Mouse (Mus musculus): ENCODE measurements around the gene Rpl36.
"Not testable (repeated sequence)": the region's sequence is repeated elsewhere in the genome, so short reads cannot be mapped to it uniquely, and the experiment has no call there.

Gene Rpl36

DNA sequence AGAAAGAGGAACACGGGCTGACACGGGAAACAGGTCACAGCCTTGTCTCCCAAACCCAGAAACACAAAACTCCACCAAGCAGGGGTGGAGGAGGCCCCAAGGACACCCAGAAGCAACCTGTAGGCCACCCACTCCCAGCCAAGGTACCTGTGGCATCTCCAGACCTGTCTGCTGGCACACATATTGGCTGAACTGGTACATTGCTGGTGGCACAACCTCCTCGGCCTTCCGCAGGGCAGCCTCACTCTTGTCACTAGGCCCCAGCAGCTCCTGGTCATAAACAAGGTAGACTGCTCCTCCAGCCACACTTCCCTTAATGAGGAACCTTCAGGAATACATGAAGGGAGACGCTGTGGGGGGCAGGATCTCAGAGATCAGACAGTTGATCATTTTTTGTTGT is 4.5 kb upstream of the Rpl36 start:
- in situ Hi-C loops (cut with MboI, MseI) = no loop called here

DNA sequence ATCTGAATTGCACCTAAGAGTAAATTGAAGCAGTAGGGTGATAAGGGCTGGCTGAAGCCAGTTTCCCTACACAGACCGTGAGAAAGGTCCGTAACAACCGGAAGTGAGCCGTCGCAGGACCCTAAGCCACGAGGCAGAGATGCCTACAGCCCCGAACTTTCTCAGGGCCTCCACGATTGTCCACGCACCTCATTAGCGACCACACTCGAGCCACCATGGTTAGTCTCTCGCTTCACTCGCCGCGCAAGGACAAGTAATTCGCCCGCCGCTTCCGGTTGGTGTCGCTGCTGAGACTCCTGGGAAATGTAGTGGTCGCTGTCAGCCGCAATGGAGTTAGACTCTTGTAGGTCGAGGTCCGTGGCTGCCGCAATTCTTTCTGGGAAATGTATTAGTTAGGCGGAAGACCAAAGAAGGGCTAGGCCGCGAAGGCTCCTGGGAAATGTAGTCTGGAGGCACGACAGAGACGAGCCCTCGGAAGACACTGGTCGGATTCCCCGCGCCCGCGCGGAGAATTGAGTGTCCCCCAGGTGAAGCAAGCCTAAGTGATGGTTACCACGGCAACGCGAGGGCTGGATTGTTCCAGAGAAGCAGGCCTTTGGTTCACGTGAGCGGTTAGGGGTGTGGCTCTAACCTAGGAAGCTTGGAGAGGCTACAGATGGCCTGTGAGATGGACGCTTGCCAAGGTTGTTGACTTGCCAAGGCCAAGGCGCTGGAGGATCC is 3.6 kb upstream of the Rpl36 start, which contains the start of gene 2410015M20Rik:
Gene 2410015M20Rik, minus strand, starts transcription at position 320 of the 720 bp plus-strand sequence.
- in situ Hi-C loops (cut with MboI, MseI) = no loop called here

DNA sequence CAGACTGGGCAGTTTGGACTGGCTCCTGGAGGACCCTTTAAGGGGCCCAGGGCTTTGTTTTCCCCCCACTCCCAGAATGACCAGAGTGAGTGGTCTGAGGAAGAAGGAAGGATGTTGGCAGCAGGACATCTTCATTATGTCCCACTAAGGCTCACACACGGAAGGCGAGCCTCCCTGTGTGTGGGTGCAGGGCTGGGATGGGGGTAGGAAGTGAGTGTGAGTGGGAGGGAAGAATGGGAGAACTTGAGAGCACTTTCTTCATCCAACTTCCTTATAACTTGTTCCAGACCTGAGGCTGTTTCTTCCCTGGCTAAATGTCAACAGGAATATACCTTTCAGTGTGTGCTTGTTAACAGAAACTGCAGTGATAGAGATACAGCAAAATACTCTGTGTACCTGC is 1.9 kb upstream of the Rpl36 start:
- in situ Hi-C loops (cut with MboI, MseI) = no loop called here

DNA sequence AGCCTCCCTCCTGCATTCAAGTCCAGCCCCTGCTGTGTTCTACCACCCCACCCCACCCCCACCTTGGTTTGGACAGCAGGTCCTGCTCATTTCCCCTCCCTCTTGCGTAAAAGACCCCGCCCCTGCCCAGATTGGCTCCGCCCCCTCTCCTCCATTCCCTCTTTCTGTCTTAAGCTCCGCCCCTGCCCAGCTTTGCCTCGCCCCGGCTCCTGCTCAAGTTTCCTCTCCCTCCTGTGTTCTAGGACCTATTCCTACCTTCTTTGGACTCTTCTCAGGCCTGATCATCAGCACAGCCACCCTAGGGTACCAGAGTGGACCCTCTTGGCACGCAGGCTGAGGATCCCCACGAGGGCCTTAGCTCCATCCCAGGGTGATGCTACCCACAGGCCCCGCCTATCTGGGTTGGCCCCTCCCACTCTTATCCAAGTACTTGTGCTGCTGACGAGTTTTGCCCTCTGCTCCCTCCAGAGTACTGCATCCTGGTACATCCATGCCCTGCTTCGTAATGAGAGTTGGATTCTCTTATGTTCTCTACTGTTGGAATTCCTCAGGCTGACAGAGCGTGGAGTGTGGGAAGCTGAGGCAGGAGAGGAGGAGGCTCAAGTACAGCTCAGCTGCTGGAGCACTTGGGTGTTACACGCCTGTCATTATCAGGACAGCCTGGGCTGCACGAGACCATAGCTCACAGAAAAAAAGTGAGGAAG is 1.2 kb upstream of the Rpl36 start:
- in situ Hi-C loops (cut with MboI, MseI) = no loop called here

DNA sequence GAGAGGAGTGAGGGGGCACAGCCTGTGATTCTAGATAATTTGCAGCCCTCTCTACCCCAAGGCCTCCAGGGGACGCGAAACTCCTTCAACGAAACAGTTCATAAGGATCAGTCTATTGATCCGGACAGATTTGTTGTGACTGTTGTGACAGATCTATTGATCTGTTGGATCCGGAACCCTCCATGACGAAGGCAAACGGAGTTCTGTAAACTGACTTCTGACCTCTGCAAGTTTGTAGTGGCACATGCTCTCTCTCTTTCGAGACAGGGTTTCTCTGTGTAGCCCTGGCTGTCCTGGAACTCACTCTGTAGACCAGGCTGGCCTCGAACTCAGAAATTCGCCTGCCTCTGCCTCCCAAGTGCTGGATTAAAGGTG is 664 bp upstream of the Rpl36 start:
- in situ Hi-C loops (cut with MboI, MseI) = not testable (repeated sequence)

DNA sequence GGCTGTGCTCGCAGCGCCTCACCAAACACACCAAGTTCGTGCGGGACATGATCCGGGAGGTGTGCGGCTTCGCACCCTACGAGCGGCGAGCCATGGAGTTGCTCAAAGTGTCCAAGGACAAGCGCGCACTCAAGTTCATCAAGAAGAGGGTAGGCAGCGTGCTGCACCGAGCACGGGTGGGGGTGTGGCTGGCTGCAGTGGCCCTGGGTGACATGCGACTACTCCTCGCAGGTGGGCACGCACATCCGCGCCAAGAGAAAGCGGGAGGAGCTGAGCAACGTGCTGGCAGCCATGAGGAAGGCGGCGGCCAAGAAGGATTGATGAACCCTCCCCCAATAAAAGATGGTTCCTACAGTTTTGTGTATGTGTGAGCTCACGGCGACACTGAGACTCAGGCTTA is 677 bp downstream of the Rpl36 start:
- in situ Hi-C loops (cut with MboI, MseI) = not testable (repeated sequence)

DNA sequence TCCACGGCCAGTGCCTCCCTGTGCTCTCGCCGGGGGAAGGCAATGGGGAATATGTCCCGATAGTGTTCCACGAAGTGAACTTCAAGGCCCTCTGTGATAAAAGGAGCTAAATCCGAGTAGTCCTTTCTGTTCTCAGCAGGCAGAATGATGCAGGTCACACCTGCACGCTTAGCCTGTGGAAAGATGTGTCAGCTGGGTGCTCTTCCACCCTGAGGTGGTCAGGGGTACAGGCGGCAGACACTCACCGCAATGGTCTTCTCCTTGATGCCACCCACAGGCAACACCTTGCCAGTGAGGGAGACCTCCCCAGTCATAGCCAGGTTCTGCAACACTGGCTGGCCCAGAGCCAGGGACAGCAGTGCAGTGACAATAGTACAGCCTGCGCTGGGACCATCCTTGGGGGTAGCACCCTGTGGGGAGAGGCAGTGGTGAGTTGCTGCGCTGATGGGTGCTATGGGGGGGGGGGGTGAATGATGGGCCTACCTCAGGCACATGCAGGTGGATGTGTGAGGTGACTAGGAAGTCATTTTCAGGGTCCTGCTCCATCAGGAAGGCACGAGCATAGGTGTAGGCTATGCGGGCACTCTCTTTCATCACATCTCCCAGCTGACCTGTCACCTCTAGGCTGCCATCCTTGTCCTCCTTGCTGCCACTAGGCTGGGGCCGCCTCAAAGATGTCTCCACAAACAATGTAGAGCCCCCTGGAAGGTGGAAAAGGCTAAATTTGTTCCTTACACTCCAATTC is 1.3 kb downstream of the Rpl36 start:
- in situ Hi-C loops (cut with MboI, MseI) = loop anchor here (5.0 kb wide), 1 partner anchor 53 kb away; no protein-coding TSS in a partner anchor

DNA sequence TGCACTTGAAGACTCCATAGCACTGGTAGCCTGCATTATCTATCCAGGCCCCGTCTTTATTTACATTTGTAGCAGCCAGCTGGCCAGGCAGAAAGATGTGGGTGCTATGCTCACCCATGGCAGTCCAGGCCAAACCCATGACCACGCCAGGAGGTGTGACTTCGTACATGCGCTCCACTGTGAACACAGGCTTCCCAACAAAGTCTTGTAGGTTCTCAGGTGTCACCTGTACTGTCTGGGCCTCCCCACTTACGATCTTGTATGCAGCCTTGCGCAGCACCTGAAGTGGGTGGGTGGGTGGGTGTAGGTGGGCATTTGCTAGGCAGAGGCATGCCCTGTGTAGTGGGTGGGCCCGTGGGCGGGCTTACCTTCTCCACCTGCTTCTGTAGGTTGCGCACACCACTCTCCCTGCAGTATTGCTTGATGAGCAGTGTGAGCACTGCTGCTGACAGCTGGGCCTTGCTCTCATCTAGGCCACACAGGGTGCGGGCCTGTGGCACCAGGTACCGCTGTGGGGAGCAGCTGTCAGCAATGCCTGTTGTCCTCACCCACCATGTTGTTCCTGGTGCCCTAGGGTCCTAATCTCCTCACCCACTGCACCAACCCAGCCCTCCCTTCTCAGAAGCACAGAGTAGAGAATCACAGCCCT is 2.0 kb downstream of the Rpl36 start:
- in situ Hi-C loops (cut with MboI, MseI) = loop anchor here (5.0 kb wide), 1 partner anchor 52 kb away; no protein-coding TSS in a partner anchor

DNA sequence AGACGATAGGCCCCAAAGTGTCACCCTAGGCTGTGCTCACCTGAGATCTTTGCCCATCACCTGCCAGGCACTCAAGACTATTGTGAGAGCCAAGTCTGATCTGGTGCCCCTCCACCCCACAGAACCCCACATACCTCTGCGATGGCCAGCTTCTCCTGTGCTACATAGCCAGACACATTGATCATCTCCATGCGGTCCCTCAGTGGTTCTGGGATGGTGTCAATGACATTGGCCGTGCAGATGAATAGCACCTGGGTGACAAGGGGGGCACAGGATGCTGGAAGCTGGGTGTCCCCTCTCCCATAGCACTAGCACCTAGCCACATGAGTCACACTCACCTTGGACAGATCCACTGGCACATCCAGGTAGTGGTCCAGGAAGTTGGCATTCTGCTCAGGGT is 2.6 kb downstream of the Rpl36 start:
- in situ Hi-C loops (cut with MboI, MseI) = loop anchor here (5.0 kb wide), 1 partner anchor 52 kb away; no protein-coding TSS in a partner anchor

DNA sequence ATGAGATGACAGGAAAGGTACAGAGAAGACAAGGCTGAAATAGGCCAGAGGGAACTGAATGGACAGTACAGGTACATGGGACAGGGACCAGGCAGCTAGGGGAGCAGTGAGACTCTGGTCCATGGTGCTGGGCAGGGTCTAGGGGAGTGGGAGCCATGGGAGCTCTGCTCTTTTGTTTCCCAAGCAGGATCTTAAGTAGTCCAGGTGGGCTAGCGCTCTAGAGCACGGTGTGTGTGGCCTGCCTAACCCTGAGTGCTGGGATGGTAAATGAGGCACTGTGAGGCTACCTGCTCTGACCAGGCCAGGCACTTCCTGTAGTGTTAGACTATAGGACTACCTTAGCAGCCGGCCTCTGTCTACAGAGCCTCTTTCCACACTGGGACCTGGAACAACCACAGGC is 3.5 kb downstream of the Rpl36 start:
- in situ Hi-C loops (cut with MboI, MseI) = loop anchor here (5.0 kb wide), 1 partner anchor 51 kb away; no protein-coding TSS in a partner anchor

DNA sequence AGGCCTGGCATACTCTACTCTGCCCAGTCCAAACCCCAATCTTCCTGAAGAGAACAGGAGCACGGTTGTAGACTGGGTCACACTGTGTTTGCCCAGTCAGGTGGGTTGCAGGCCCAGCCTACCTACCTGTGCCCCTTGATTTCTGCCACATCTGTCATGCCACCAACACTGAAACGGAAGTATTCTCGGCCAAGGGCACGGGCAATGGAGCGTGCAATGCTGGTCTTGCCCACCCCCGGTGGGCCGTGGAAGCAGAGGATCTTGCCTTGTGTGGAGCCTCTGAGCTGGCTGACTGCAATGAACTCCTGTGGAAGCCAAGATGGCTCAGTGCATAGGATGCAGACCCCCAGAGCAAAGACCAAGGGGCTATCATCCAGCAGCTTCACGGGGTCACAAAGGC is 4.4 kb downstream of the Rpl36 start:
- in situ Hi-C loops (cut with MboI, MseI) = loop anchor here (5.0 kb wide), 1 partner anchor 50 kb away; no protein-coding TSS in a partner anchor

DNA sequence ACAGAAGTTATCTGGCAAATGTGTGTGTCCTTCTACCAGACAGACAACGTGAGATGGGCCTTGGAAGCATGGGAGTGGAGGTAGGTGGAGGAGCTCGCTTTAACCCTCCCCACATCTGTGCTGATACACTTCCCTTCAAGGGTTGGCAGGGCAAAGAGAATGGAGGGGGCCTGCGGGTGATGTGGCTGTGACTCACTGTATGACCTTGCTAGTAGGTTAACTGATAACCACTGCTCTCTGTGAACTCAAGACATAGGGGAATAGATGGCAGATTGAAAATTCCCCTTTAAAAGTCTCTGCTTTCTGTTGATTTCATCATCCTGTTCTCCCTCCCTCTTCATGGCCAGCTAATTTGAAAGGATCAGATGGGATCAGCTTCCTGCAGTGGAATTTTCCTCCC is 12.3 kb downstream of the Rpl36 start:
- in situ Hi-C loops (cut with MboI, MseI) = no loop called here

DNA sequence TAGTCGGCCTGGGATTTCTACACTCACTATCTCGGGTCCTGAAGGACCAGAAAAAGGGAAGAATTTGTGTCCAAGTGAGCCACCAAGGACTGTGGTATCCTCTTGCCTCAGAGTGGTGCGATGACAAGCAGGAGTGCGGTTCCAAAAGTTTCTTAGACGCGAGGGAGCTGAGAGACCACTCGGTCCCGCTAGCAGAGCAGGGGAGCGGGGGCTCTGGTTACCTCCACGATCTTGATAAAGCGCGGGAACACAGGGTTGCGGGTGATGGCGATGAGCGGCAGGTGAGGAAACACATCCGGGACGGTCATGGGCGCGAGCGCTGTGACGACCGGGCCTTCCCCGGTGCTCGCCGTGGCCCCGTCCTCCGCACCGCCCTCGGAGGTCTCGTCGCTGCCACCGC is 13.0 kb downstream of the Rpl36 start:
- in situ Hi-C loops (cut with MboI, MseI) = no loop called here

DNA sequence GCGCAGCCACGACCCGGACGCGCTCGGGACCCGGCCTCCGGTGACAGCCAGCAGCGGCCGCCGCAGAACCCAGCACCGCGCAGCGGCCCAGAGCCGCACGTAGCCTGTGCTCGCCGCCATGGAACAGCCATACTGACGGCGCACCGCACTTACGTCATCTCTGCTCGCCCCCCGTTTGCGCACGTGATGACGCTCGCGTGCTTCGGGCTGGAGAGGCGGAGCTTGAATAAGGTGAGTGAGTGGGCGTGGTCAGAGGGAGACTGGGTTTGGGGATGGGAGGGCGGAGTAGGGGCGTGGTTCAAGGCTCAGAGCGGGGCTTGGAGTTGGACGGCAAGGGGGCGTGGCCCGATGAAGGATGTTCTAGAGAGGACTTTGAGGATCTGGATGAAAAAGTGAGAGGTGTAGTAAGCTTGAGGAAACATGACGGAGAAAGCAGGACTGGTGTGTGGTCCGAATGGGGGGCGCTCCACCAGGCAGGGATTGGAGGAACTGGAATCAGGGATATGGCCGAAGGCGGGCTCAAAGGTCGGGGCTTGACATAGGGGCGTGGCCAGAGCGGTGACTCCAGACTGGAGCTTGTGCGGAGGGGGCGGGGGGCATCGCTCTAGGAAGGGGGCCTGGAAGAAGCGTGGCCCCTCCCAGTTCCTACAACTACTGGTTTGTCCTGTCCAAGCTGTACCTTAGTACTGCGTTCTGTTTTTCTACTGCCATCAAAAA is 13.7 kb downstream of the Rpl36 start, which contains the start of gene Lonp1:
Gene Lonp1, minus strand, starts transcription at position 134 of the 717 bp plus-strand sequence.
- in situ Hi-C loops (cut with MboI, MseI) = no loop called here

DNA sequence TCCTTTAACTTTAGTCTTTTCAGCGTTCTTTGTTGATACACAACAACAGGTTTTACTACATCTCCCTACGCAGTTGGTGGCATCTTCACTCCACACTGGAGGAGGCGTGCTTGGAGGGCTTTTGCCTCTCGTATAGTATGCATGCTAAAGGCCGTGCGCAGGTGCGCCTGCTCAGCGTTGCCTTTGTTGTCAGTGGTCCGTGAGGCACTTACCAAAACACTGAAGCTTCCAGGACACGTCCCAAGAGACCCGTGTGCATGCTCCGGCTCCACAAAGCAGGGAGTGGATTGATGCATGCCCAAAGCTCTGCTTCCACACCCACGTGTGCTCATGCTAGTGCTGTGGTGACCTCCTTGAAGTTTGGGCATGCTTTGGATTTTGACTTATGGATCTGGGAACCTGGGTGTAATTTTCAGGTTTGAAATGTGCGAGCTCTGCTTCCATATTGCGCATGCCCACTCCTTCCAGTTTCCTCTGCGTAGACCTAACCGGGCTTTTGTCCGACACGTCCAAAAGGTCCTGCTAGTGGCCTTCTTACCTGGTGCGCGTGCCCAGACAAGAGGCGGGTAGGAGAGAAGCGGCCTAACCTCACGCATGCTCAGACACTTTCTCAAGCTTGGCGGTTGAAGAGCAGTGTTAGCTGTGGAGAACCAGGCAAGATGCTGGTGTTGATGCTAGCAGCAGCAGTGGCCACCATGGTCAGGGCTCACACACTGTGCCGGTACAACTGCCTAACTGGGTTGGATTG is 14.5 kb downstream of the Rpl36 start, which contains the start of gene Catsperd:
Gene Catsperd, plus strand, starts transcription at position 614 of the 748 bp plus-strand sequence.
- in situ Hi-C loops (cut with MboI, MseI) = no loop called here

DNA sequence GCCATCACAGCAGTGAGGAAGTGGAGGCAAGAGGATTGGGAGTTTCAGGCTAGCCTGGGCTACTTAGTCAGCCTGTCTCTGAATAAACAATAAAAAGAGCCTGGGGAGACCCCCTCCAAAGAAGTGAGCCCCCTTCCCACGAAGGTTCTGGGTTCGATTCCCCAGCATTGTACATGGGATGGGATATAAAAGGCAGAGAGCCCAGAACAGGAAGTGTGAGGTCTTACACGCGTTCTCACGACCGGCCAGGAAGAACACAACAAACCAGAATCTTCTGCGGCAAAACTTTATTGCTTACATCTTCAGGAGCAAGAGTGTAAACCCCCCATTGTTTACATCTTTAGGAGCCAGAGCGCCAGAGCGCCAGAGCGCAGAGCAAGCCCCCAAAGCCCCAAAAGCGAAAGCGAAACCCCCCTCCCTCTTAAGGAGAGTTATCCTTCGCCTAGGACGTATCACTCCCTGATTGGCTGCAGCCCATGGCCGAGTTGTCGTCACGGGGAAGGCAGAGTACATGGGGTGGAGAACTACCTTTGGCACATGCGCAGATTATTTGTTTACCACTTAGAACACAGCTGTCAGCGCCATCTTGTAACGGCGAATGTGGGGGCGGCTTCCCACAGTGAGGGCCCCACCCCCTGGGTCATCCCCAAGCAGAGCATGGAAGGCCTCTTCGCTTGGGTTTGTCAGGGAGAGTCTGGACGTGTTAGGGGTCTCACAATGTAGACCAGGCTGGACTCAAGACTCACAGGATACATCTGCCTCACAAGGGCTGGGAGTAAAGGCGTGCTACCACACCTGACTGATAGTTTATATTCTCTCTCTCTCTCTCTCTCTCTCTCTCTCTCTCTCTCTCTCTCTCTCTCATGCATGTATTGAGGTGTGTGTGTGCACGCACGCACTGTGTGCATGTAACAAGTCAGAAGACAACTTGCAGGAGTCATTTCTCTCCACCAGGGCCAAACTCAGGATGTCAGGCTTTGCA is 16.9 kb downstream of the Rpl36 start:
- in situ Hi-C loops (cut with MboI, MseI) = not testable (repeated sequence)

DNA sequence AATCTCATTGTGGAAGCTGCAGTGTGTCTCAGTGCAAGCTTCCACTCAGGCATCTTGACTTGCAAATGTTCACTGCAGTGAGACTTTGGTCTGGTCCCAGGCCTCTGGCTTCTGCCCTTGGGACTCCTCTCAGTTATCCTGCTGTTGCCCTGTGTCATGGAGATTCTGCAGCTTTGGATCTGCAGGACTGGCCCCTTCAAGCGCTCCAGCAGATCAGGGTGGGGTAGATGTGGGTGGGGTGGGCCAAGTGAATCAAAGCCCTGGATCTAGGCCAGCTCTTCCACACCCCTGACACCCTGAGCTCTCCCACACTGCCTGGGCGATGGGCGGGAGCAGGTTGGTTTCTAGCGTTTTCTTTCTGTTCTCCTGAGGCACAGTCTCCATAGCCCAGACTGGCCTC is 18.6 kb downstream of the Rpl36 start:
- in situ Hi-C loops (cut with MboI, MseI) = no loop called here

DNA sequence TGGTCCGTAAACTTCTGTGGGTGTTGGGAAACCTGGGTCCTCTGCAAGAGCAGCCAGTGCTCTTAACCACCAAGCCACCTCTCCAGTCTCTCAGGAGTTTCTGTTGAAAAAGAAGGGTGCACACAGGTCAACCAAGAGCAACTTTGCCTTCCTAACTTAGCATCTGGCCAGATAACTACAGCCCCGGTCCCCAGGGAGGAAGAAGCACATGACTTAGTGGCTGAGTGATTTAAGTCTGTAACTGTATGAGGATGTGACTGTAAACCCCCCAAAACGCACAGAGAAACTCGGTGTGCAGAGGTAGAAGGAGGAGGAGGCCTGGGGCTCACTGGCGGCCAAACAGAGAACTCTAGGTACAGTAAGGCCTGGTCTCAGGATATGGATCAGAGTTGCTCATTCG is 20.8 kb downstream of the Rpl36 start:
- in situ Hi-C loops (cut with MboI, MseI) = no loop called here

DNA sequence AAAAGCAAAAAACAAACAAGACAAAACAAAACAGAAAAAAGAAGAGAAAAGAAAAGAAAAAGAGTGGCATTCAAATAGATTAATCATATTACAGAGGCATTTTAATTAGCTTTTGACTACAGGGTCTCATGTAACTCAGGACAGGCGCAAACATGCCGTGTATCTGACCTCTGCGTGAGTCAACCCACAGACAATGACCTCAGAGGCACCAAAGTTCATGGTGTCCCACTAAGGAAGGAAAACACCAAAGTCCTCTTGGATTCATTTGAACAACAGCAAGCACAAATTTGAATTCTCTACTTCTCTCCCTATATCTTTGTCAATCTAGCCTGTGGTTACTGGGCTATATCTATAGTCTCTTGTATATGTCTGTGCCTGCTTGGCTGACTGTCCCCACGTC is 30.0 kb downstream of the Rpl36 start:
- in situ Hi-C loops (cut with MboI, MseI) = no loop called here

All from T-helper 1 cell (primary cell).